Mouse (Mus musculus) adipocyte (in vitro differentiated cells): ENCODE data around the gene C1qb.

Source experiments
- DNase-seq: peaks from one replicate; pipeline ENCODE4 v3.0.0-alpha.2; 2016; ENCODE audit warnings: low spot score

The C1qb gene

GRCm38 (mm10) chr4:136842802-136843201, 43.2 kb downstream of the C1qb start:
- no peak for DNase-seq

GRCm38 (mm10) chr4:136842033-136842432, 44.0 kb downstream of the C1qb start:
- DNase-seq: no peak

GRCm38 (mm10) chr4:136841056-136841455, 44.9 kb downstream of the C1qb start:
- DNase-seq: peak; percentile 87

- no peak for DNase-seq
Measured at GRCm38 (mm10) chr4:136838462-136838861, 47.5 kb downstream of the C1qb start.

GRCm38 (mm10) chr4:136838026-136838425, 48.0 kb downstream of the C1qb start:
- no peak for DNase-seq

- DNase-seq: no peak
Measured at GRCm38 (mm10) chr4:136836387-136836931, 49.5 kb downstream of the C1qb start.

GRCm38 (mm10) chr4:136835621-136836386, 50.2 kb downstream of the C1qb start, which contains the start of gene Ephb2:
Gene Ephb2, minus strand, starts transcription at chr4:136835988.
- DNase-seq: peak; percentile 70

- no peak for DNase-seq
Measured at GRCm38 (mm10) chr4:136834815-136835620, 51.0 kb downstream of the C1qb start.

- peak; percentile 24 for DNase-seq
Measured at GRCm38 (mm10) chr4:136834439-136834814, 51.6 kb downstream of the C1qb start.

GRCm38 (mm10) chr4:136833619-136834351, 52.2 kb downstream of the C1qb start:
- DNase-seq: peak; percentile 26

- no peak for DNase-seq
Measured at GRCm38 (mm10) chr4:136832559-136833232, 53.3 kb downstream of the C1qb start.

GRCm38 (mm10) chr4:136830272-136830823, 55.6 kb downstream of the C1qb start:
- DNase-seq: no peak
